Mouse (Mus musculus) left cerebral cortex, adult 18-20 months (tissue): Measurements from ENCODE around the gene Mettl11b. TPM values are rescaled to one million over a fixed set of nuclear protein-coding genes. Genes with fewer than 3 reads are reported as not detected.
"Not testable (repeated sequence)": the region's sequence is repeated elsewhere in the genome, so short reads cannot be mapped to it uniquely, and the experiment has no call there.

ENCODE experiments used
- DNase-seq, 2 experiments: peaks; one replicate each; pipeline ENCODE4 v3.0.0; 2021 to 2022; ENCODE audit warnings: low spot score in 2 of 2, mixed read lengths in 1 of 2
- long read RNA-seq, 2 experiments: library from polyadenylated mRNA; stranded (forward); transcript quantifications; one replicate each; pipeline ENCODE4 v2.0.0; 2021
- total RNA-seq, 2 experiments: library from RNA; stranded (reverse); gene quantifications; 2 replicates each; pipeline ENCODE4 v1.2.3; 2021

Mettl11b gene
- total RNA-seq = 1 to 10 TPM; 2.0 to 3.6 TPM
- long read RNA-seq, experiment 1, partial matches to known transcripts = 0 of 2 reads
- long read RNA-seq, experiment 1, other reads (novel, unspliced or antisense) = 2 of 2 reads
- long read RNA-seq, experiment 2, partial matches to known transcripts = 1 of 3 reads
- long read RNA-seq, experiment 2, other reads (novel, unspliced or antisense) = 1 of 3 reads

GRCm38 (mm10) chr1:163725106-163725759 is at the start of gene Mettl11b:
Mettl11b (minus strand) TSS chr1:163725232.
- peak; percentile 1 to 3 for DNase-seq

- DNase-seq = no peak
Measured at GRCm38 (mm10) chr1:163757462-163758207, 32.6 kb upstream of the Mettl11b start.

- DNase-seq = no peak
Measured at GRCm38 (mm10) chr1:163751360-163751992, 26.4 kb upstream of the Mettl11b start.

- no peak for DNase-seq
Measured at GRCm38 (mm10) chr1:163737239-163737533, 12.2 kb upstream of the Mettl11b start.

- DNase-seq = no peak
Measured at GRCm38 (mm10) chr1:163736441-163737238, 11.6 kb upstream of the Mettl11b start.

- not testable (repeated sequence) for DNase-seq
Measured at GRCm38 (mm10) chr1:163731166-163731565, 6.1 kb upstream of the Mettl11b start.

- no peak for DNase-seq
Measured at GRCm38 (mm10) chr1:163723913-163724312, 1.1 kb downstream of the Mettl11b start.

- DNase-seq = no peak
Measured at GRCm38 (mm10) chr1:163708618-163709017, 16.4 kb downstream of the Mettl11b start.

GRCm38 (mm10) chr1:163700571-163700970 is 24.5 kb downstream of the Mettl11b start:
- DNase-seq = no peak

- DNase-seq = no peak
Measured at GRCm38 (mm10) chr1:163699702-163700101, 25.3 kb downstream of the Mettl11b start.

GRCm38 (mm10) chr1:163691860-163692259 is 33.2 kb downstream of the Mettl11b start:
- no peak for DNase-seq

- no peak for DNase-seq
Measured at GRCm38 (mm10) chr1:163682935-163683430, 42.0 kb downstream of the Mettl11b start.

GRCm38 (mm10) chr1:163682127-163682526 is 42.9 kb downstream of the Mettl11b start:
- DNase-seq = no peak

GRCm38 (mm10) chr1:163672866-163673265 is 52.2 kb downstream of the Mettl11b start:
- no peak for DNase-seq

GRCm38 (mm10) chr1:163671326-163671725 is 53.7 kb downstream of the Mettl11b start:
- no peak for DNase-seq

- no peak for DNase-seq
Measured at GRCm38 (mm10) chr1:163670702-163671101, 54.3 kb downstream of the Mettl11b start.

GRCm38 (mm10) chr1:163669936-163670335 is 55.1 kb downstream of the Mettl11b start:
- no peak for DNase-seq

- no peak for DNase-seq
Measured at GRCm38 (mm10) chr1:163662416-163662815, 62.6 kb downstream of the Mettl11b start.

- DNase-seq = no peak
Measured at GRCm38 (mm10) chr1:163658535-163658928, 66.5 kb downstream of the Mettl11b start.

GRCm38 (mm10) chr1:163657766-163658534 is 67.1 kb downstream of the Mettl11b start:
- no peak for DNase-seq
